Mouse (Mus musculus) kidney, postnatal 14 days (tissue): ENCODE data around the gene Pip4k2c.

Source experiments
- DNase-seq: peaks from one replicate; pipeline ENCODE4 v3.0.0; 2022; ENCODE audit warnings: mixed read lengths

Gene Pip4k2c

GRCm38 (mm10) chr10:127188079-127188453, 23.3 kb downstream of the Pip4k2c start:
- DNase-seq, result no peak

GRCm38 (mm10) chr10:127187371-127188078, 23.9 kb downstream of the Pip4k2c start:
- DNase-seq, result no peak

DNA sequence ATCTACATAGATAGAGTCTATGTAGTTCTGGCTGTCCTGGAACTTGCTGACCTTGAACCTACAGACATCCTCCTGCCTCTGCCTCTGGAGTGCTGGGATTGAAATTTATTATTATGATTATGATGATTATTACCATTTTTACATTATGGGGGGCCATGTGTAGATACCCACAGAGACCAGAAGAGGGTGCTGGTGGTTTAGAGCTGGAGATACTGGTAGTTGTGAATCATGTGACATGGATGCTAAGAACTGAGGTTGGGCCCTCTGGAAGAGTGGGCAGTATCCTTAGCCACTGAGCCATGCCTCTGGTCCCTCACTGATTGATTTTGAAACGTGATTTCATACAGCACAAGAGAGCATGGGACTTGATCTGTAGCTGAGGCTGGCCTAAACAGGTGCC, 24.9 kb downstream of the Pip4k2c start:
- no peak for DNase-seq

DNA sequence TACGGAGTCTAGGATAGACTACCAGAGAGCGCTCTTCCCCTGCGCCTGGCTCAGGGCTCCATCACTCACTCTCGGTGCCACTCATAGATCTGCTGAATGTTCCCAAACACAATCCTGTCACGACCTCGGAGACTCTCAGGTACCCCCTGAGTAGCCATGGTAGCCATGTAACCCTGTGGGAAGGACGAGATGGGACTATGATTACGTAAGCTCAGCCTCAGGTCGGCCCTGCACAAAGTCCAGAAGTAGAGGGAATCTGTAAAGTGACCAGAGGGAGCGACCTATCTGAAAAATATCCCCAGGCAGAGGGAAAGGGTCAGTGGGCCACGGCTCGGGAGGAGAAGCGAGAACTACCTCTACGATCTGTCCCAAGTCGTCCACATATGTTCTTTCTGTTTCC, 25.9 kb downstream of the Pip4k2c start:
- DNase-seq, result no peak

GRCm38 (mm10) chr10:127185101-127185500, 26.3 kb downstream of the Pip4k2c start:
- no peak for DNase-seq

GRCm38 (mm10) chr10:127183759-127184158, 27.6 kb downstream of the Pip4k2c start:
- no peak for DNase-seq

GRCm38 (mm10) chr10:127182624-127183023, 28.8 kb downstream of the Pip4k2c start:
- DNase-seq, result no peak

DNA sequence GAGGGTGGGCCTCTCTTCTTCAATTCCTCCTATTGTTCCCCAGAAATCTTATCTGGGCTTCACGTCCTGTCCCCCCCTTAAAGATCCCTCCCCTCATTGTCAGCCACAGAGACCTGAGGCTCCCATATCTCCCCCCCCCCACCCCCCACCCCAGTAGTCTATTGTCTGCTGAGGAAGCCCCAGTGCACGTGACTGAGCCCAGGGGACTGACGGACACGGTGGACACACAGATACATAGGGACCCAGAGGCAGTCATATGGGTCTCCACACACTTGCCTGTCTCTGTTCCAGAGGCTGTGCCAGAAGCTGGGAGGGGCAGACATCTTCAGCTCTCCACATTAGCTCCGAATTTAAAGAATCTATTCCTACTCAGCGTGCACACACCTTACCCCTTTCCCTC, 29.8 kb downstream of the Pip4k2c start:
- DNase-seq, result no peak

DNA sequence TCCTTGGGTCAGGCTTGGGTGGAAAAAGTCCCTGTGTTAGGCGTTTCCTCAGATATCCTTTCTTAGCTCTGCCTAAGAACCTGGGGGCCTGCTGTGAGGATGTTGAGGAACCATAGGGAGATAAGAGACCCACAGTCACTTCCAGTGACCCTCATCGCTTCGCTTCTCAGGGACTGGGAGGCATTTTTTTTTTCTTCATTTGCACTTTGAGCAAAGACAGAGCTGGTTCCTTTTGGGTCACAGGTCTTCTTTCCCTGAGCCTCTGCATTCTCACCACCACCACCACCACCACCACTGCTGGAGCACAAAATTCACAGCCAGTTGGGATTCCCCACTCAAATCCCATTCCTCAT, 30.7 kb downstream of the Pip4k2c start:
- DNase-seq, result no peak

DNA sequence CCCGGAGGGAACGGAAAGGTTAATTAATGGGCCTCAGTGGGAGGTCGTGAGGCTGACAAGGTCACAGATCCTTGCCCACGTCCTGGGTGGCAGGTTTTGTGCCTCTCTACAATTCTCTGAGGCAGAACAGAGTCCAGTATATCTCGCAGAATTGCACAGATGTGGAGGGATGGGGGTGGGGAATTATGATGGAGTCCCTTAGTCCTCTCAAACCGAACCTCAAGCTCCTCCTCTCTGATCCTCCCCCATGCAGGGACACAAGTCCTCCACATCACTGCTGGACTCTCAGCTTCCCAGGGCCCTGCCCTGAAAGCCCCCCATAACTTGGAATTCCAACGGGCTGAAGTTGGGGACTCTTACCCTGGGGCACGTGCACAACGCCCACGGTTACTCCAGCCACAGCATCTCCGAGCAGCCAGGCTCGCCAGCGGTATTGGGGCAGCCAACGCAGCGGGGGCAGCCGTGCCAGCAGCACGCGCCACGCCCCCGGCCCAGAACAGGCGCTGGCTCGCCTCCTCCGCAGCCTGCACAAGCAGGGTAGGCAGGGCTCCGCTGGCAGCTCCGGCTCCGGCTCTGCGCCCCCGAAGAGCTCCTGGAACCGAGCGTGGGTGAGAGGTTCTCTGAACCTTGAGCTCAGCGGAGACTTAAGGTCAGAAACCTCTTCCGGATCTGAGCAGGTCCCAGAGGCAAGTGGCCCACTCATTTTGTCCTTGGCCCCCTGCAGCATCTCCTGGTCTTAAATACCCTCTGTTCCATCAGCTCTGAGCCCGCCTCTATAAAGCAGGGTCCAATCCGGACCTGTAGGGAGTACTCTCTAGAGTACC, 31.3 kb downstream of the Pip4k2c start, which contains the start of gene Slc26a10:
TSS of gene Slc26a10 (minus strand) at position 775 of the 824 bp plus-strand sequence.
- no peak for DNase-seq

DNA sequence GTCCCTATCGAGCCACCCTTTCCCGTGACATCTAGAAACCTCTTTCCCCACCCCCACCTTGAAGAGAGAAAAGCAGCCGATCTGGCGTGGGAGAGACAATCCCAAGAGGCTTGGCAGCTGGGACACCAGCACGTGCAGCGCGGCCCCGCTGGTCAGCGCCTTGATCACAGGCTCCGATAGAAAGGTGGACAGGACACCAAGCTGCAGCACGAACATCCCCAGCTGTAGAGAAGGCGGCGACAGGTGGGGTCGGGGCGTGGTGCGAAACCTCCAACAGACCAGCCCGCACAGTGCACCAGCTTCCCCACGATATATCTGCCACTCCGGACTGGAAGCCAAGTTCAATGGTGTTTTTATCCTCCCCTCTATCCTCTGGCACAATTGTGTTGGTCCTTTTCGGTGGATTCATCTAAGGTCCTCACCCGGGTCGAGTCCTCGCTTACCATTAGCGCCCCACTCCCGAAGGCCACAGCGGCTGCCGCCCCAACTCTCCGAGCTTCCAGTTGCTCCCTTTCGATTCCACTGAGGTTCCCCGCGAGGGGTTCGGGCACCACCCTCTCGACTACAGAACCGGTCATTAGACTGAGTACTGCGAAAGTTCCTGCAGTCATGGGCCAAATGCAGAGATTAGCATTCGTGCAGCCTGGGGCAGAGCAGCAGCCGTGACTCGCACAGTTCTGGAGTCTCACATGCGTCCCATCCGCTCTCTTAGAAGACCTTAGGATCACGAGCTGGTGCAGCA, 32.9 kb downstream of the Pip4k2c start:
- DNase-seq, result no peak

GRCm38 (mm10) chr10:127177719-127178118, 33.7 kb downstream of the Pip4k2c start:
- peak; percentile 79 for DNase-seq

DNA sequence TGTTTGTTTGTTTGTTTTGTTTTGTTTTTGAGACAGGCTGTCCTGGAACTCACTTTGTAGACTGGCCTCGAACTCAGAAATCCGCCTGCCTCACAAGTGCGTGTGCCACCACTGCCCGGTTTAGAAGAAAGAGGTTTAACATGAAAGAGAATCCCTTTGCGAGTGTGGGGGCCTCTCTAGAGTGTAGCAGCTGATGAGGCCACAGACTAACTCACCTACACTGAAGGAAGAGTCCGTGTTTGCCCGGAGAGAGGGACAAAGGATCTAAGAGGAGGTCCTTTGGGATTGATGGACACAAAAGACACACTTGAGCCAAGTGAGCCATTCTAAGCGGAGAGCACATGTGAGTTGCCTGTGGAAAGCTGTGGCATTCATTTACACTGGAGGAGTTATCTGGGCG, 34.1 kb downstream of the Pip4k2c start:
- no peak for DNase-seq

- DNase-seq, result no peak
Measured at GRCm38 (mm10) chr10:127176756-127177155, 34.6 kb downstream of the Pip4k2c start.

- no peak for DNase-seq
Measured at GRCm38 (mm10) chr10:127176228-127176627, 35.2 kb downstream of the Pip4k2c start.

GRCm38 (mm10) chr10:127174170-127174569, 37.2 kb downstream of the Pip4k2c start:
- no peak for DNase-seq

- DNase-seq, result no peak
Measured at GRCm38 (mm10) chr10:127173148-127174065, 38.0 kb downstream of the Pip4k2c start.

GRCm38 (mm10) chr10:127171631-127172200, 39.7 kb downstream of the Pip4k2c start:
- no peak for DNase-seq

GRCm38 (mm10) chr10:127170837-127171272, 40.5 kb downstream of the Pip4k2c start:
- peak; percentile 83 for DNase-seq

DNA sequence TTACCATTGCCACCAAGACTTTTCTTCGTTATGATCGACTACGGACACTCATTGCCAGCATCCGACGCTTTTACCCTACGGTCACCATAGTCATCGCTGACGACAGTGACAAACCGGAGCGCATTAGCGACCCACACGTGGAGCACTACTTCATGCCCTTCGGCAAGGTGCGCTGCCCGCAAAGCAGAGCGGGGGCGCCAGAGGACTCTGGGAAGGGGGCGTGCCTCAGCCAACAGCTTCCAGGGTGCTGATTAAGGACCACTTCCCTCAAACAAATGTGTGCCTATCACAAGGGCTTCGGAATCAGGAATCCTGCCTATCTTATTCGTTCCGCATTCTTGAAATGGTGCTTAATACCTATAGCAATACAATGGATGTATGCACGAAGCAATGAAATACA, 41.4 kb downstream of the Pip4k2c start:
- DNase-seq, result no peak

DNA sequence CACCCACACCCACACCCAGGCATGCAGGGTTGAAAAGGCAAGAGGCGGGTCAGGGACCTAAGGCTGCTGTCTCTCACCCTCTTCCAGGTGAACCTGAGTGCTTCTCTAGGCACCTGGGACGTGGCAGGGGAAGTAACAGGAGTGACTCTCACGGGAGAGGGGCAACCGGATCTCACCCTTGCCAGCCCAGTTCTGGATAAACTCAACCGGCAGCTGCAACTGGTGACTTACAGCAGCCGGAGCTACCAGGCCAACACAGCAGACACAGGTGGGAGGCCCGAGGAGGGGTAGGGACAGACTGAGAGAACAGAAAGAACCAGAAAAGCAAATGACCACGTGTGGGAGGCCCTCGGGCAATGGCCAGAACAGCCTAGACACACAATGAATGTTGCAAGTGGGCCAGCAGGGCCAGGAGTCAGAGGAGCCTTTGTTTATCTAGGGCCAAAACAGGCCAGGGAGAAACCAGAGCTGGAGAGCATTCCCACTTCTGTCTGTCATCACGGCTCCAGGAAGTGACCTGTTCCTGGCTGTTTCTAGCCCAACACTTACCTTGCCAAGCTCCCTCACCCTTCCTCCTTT, 43.7 kb downstream of the Pip4k2c start:
- no peak for DNase-seq
